Mouse (Mus musculus) liver, adult 2 months (tissue): ENCODE data around the gene Nostrin. TPM values are rescaled to one million over a fixed set of nuclear protein-coding genes. Genes with fewer than 3 reads are reported as not detected.

ENCODE experiments used
- DNase-seq: peaks from one replicate; pipeline ENCODE4 v3.0.0-alpha.2; 2011; ENCODE audit warnings: low read depth, low spot score; ENCODE audit errors: extremely low read depth
- H3K27ac ChIP-seq: fragments of 200-500 bp; replicated peaks from 2 replicates; pipeline ENCODE4 v1.5.1; 2012; ENCODE audit warnings: low read depth, mild to moderate bottlenecking, control low read depth, inconsistent platforms, low read length; ENCODE audit not compliant: insufficient read depth
- H3K27me3 ChIP-seq: fragments of 200-500 bp; 2 replicates; pipeline ENCODE4 v1.6.1; 2012; ENCODE audit warnings: mild to moderate bottlenecking, moderate library complexity, low read length, inconsistent platforms; ENCODE audit not compliant: control insufficient read depth, insufficient read depth
- H3K36me3 ChIP-seq: fragments of 200-500 bp; 2 replicates; pipeline ENCODE4 v1.6.1; 2012; ENCODE audit warnings: low read length, inconsistent platforms; ENCODE audit not compliant: control insufficient read depth, insufficient read depth
- H3K4me1 ChIP-seq: fragments of 200-500 bp; 2 replicates; pipeline ENCODE4 v1.6.1; 2011; ENCODE audit warnings: low read length; ENCODE audit not compliant: control insufficient read depth, insufficient read depth
- H3K4me3 ChIP-seq: fragments of 200-500 bp; 2 replicates; pipeline ENCODE4 v1.5.1; 2011; ENCODE audit warnings: low read depth, mild to moderate bottlenecking, control low read depth, low read length, moderate library complexity; ENCODE audit not compliant: insufficient read depth
- H3K79me2 ChIP-seq: fragments of 200-500 bp; 2 replicates; pipeline ENCODE4 v1.6.1; 2012; ENCODE audit warnings: inconsistent platforms, mild to moderate bottlenecking, low read length, moderate library complexity; ENCODE audit not compliant: control insufficient read depth, insufficient read depth
- H3K9ac ChIP-seq: fragments of 200-500 bp; 2 replicates; pipeline ENCODE4 v1.6.1; 2012; ENCODE audit warnings: low read depth, mild to moderate bottlenecking, control low read depth, inconsistent platforms, low read length
- CTCF ChIP-seq: fragments of 200-500 bp; IDR thresholded peaks from 2 replicates; pipeline ENCODE4 v1.5.1; 2011; ENCODE audit warnings: low read depth, low read length, control low read depth
- POLR2A ChIP-seq: fragments of 200-500 bp; IDR thresholded peaks from 2 replicates; pipeline ENCODE4 v1.6.1; 2011; ENCODE audit warnings: low read length, control low read depth; ENCODE audit not compliant: insufficient read depth; ENCODE audit errors: extremely low read depth
- WGBS: fragments of 180-500 bp; shearing (Covaris S2); methylation state at CpG from one replicate; pipeline ENCODE4 v1.1.7; 2018; 5-methylcytosine and 5-hydroxymethylcytosine counted together
- polyA plus RNA-seq: library from polyadenylated mRNA; depleted of rRNA; stranded (reverse); fragments of >200 nt; gene quantifications from 2 replicates; pipeline ENCODE4 v1.2.3, GENCODE M21; 2012; rRNA removed
- total RNA-seq: library from RNA; depleted of rRNA; stranded (reverse); fragments of >200 nt; gene quantifications from 2 replicates; pipeline ENCODE4 v1.2.3, GENCODE M21; 2014; rRNA removed

The Nostrin gene
- total RNA-seq = 19.8 and 38.1 TPM in 2 replicates
- 2.4 and 3.2 TPM in 2 replicates for polyA plus RNA-seq

GRCm38 (mm10) chr2:69135661-69136576, at the start of gene Nostrin:
TSS of gene Nostrin (plus strand) at chr2:69135800.
- 6% methylated on average over 15 of the region's 15 CpGs for WGBS
- H3K27me3 ChIP-seq = no peaks in the 10 kb centered on the region
- TF ChIP-seq CTCF (no peak), POLR2A (no peak)
- peak within 1 kb of the TSS; percentile 69 for H3K9ac ChIP-seq
- peak within 1 kb of the TSS; percentile 86 for H3K27ac ChIP-seq
- H3K79me2 ChIP-seq = no peaks in the 10 kb centered on the region; the same call in 1 of the 2 replicates
- H3K36me3 ChIP-seq = no peaks in the 10 kb centered on the region
- peak within 1 kb of the TSS; percentile 58 for H3K4me3 ChIP-seq
- DNase-seq = peak; percentile 96
- peaks cover 20% of the 10 kb centered on the region for H3K4me1 ChIP-seq

DNA sequence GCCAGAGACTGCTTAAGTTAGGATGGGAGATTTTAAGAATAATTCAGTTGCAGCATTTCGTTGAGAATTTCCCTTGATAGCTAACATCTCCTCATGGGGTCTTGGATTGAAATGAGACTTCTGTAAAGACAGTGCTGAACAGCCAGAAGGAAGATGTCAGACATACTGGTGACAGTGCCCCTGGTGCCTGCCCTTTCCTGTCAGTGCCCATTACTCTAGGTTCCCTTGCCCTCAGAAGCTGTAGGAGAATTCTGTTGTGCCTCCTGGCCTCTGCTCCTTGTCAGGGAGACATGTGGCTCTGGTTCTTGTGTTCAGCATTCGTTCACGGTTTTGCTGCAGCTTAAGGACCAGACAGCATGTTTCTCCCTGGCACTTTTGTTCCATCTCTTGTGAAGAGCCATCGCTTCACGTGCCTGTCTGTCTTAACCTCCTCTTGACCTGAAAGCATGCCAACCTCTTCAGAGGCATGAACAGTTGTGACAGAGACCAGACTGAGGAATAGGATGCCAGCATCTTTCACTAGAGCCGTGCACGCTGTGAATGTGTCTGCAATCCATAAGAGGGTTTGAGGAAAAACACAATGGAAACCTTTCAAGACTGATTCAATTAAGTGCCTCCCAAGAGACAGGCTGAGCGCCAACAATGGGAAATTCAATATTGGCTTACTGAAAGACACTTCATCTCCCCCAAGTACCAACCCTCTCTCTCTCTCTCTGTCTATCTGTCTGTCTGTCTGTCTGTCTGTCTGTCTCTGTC, 48.9 kb upstream of the Nostrin start:
- TF ChIP-seq CTCF (no peak), POLR2A (no peak)
- no peak for DNase-seq
- H3K27me3 ChIP-seq = no peaks in the 10 kb centered on the region
- no peak overlapping the region for H3K9ac ChIP-seq
- no peak overlapping the region for H3K4me3 ChIP-seq
- no peaks in the 10 kb centered on the region; the same call in 1 of the 2 replicates for H3K79me2 ChIP-seq
- no peaks in the 10 kb centered on the region for H3K4me1 ChIP-seq
- no peak overlapping the region for H3K27ac ChIP-seq
- H3K36me3 ChIP-seq = no peaks in the 10 kb centered on the region; the same call in 1 of the 2 replicates
- 91% methylated on average over 8 of the region's 8 CpGs for WGBS

- Histone ChIP-seq H3K79me2 (no peaks in the 10 kb centered on the region), H3K27me3 (no peaks in the 10 kb centered on the region), H3K27ac (no peak overlapping the region), H3K36me3 (no peaks in the 10 kb centered on the region), H3K4me3 (no peak overlapping the region), H3K4me1 (no peaks in the 10 kb centered on the region), H3K9ac (no peak overlapping the region)
- no peak for DNase-seq
- no peak for TF ChIP-seq POLR2A
- TF ChIP-seq CTCF = no peak
These were observed 39.8 kb upstream of the Nostrin start for GRCm38 (mm10) chr2:69095836-69096235.

GRCm38 (mm10) chr2:69096821-69097220, 38.8 kb upstream of the Nostrin start:
- Histone ChIP-seq H3K36me3 (no peaks in the 10 kb centered on the region), H3K9ac (no peak overlapping the region), H3K79me2 (no peaks in the 10 kb centered on the region), H3K27me3 (no peaks in the 10 kb centered on the region), H3K4me3 (no peak overlapping the region), H3K4me1 (no peaks in the 10 kb centered on the region), H3K27ac (no peak overlapping the region)
- TF ChIP-seq POLR2A (no peak), CTCF (no peak)
- no peak for DNase-seq
- 94% methylated on average over 4 of the region's 4 CpGs for WGBS

GRCm38 (mm10) chr2:69097526-69097925, 38.1 kb upstream of the Nostrin start:
- TF ChIP-seq POLR2A = no peak
- TF ChIP-seq CTCF = no peak
- Histone ChIP-seq H3K9ac (no peak overlapping the region), H3K4me3 (no peak overlapping the region), H3K27ac (no peak overlapping the region), H3K36me3 (no peaks in the 10 kb centered on the region), H3K4me1 (no peaks in the 10 kb centered on the region), H3K79me2 (no peaks in the 10 kb centered on the region), H3K27me3 (no peaks in the 10 kb centered on the region)
- no peak for DNase-seq
- 92% methylated on average over 2 of the region's 2 CpGs for WGBS
